Mouse (Mus musculus) fat pad, adult 2 months (tissue): ENCODE measurements around the gene Vamp1.

Experiments
- DNase-seq: peaks from one replicate; pipeline ENCODE4 v3.0.0-alpha.2; 2011; ENCODE audit warnings: low read depth, low spot score; ENCODE audit errors: extremely low read depth

Vamp1 gene

GRCm38 (mm10) chr6:125284250-125284649 is 68.9 kb downstream of the Vamp1 start:
- DNase-seq, result no peak

GRCm38 (mm10) chr6:125284751-125285150 is 69.4 kb downstream of the Vamp1 start:
- DNase-seq, result no peak

- no peak for DNase-seq
These were observed 70.5 kb downstream of the Vamp1 start, which contains the start of gene Tuba3a for GRCm38 (mm10) chr6:125285890-125286289. Gene Tuba3a, minus strand, starts transcription at chr6:125286042.

- DNase-seq, result no peak
These were observed 71.6 kb downstream of the Vamp1 start for GRCm38 (mm10) chr6:125286944-125287343.

- no peak for DNase-seq
These were observed 73.4 kb downstream of the Vamp1 start for GRCm38 (mm10) chr6:125288730-125289129.

- DNase-seq, result no peak
These were observed 76.0 kb downstream of the Vamp1 start for GRCm38 (mm10) chr6:125291329-125291728.

- DNase-seq, result no peak
These were observed 76.9 kb downstream of the Vamp1 start for GRCm38 (mm10) chr6:125292256-125292655.

- DNase-seq, result no peak
These were observed 78.7 kb downstream of the Vamp1 start for GRCm38 (mm10) chr6:125294049-125294448.
